ENCODE assay signal across 8 mouse cellular contexts in genomic region chr14:26533821-26534756, GRCm38 (mm10). TPM values are rescaled to one million over a fixed set of nuclear protein-coding genes. Genes with fewer than 3 reads are reported as not detected.
DNase-seq lines count a peak whose midpoint lies in the region; ATAC-seq and TF ChIP-seq lines count a peak whose summit lies in the region.

No protein-coding gene starts in this region.

- peak overlapping the region; percentile 62 for H3K4me3 ChIP-seq in ES-Bruce4 (ENCODE audit: low read depth, low read length)
- H3K4me3 ChIP-seq in embryonic facial prominence, embryonic 12.5 days = peak overlapping the region; percentile 97
- peak overlapping the region; percentile 90 for H3K4me3 ChIP-seq in kidney, postnatal 0 days (replicated peaks; ENCODE audit: low read depth, low read length)

- peak overlapping the region; percentile 87 for H3K9ac ChIP-seq in ES-Bruce4 (ENCODE audit: low read depth, poor library complexity, severe bottlenecking)
- peak overlapping the region; percentile 92 for H3K9ac ChIP-seq in embryonic facial prominence, embryonic 12.5 days
- H3K9ac ChIP-seq in kidney, postnatal 0 days (ENCODE audit: low read depth, low read length) = peak overlapping the region; percentile 94

- DNase-seq in adrenal gland, adult 18-20 months (ENCODE audit: low spot score in 2 of 2) = peak; percentile 62 to 66
- peak; percentile 25 to 39 for DNase-seq in heart, adult 9 months (ENCODE audit: low spot score in 2 of 2)
- peak; percentile 66 for DNase-seq in kidney, postnatal 0 days (ENCODE audit: low spot score)
- DNase-seq in lung, adult 18-20 months = peak; percentile 45 to 51
- peak; percentile 38 for DNase-seq in urinary bladder, postnatal 25 days (ENCODE audit: low spot score)

- no peak overlapping the region for H3K27ac ChIP-seq in ES-Bruce4 (ENCODE audit: insufficient read depth, low read length)
- H3K27ac ChIP-seq in embryonic facial prominence, embryonic 12.5 days = peak overlapping the region; percentile 78
- peak overlapping the region; percentile 90 for H3K27ac ChIP-seq in kidney, postnatal 0 days

- H3K36me3 ChIP-seq in ES-Bruce4 (ENCODE audit: control insufficient read depth, insufficient read depth, low read length, poor library complexity, severe bottlenecking) = 0 out of 2 replicates have a peak, but pooled peaks cover 2% of the 10 kb centered on the region
- 0 out of 2 replicates have a peak, but pooled peaks cover 2% of the 10 kb centered on the region for H3K36me3 ChIP-seq in embryonic facial prominence, embryonic 12.5 days
- H3K36me3 ChIP-seq in kidney, postnatal 0 days (ENCODE audit: insufficient read depth, low read length) = no peaks in the 10 kb centered on the region

- under 1% methylated on average over 84 of the region's 92 CpGs for WGBS in embryonic facial prominence, embryonic 12.5 days
- WGBS in kidney, postnatal 0 days = under 1% methylated on average over 91 of the region's 92 CpGs

- TF ChIP-seq CTCF in ES-Bruce4 (IDR thresholded peaks at IDR 0.05; ENCODE audit: low read depth, low read length) = no peak
- TF ChIP-seq CTCF in kidney, postnatal 0 days (IDR thresholded peaks at IDR 0.05; ENCODE audit: low read depth) = no peak

- H3K4me2 ChIP-seq in embryonic facial prominence, embryonic 12.5 days (replicated peaks) = peak overlapping the region; percentile 92
- peak overlapping the region; percentile 73 for H3K4me2 ChIP-seq in kidney, postnatal 0 days (ENCODE audit: low read length)

- no peaks in the 10 kb centered on the region for H3K27me3 ChIP-seq in ES-Bruce4 (ENCODE audit: control insufficient read depth, insufficient read depth, low read length, poor library complexity, severe bottlenecking)
- H3K27me3 ChIP-seq in embryonic facial prominence, embryonic 12.5 days = no peaks in the 10 kb centered on the region
- no peaks in the 10 kb centered on the region for H3K27me3 ChIP-seq in kidney, postnatal 0 days (ENCODE audit: insufficient read depth, low read length)

- no peak for TF ChIP-seq EP300 in ES-Bruce4 (IDR thresholded peaks at IDR 0.05; ENCODE audit: insufficient read depth, low read depth, low read length)

- no peaks in the 10 kb centered on the region for H3K4me1 ChIP-seq in ES-Bruce4 (ENCODE audit: control insufficient read depth, insufficient read depth, low read length)
- peaks cover 33% of the 10 kb centered on the region for H3K4me1 ChIP-seq in embryonic facial prominence, embryonic 12.5 days
- peaks cover 22% of the 10 kb centered on the region for H3K4me1 ChIP-seq in kidney, postnatal 0 days (replicated peaks; ENCODE audit: insufficient read depth, low read length)

- TF ChIP-seq POLR2A in ES-Bruce4 (IDR thresholded peaks at IDR 0.05; ENCODE audit: insufficient read depth, low read length) = no peak

- ATAC-seq in embryonic facial prominence, embryonic 12.5 days (ENCODE audit: insufficient number of reproducible peaks, insufficient read depth, low FRiP score, low TSS enrichment) = peak; percentile 76
- peak; percentile 86 for ATAC-seq in kidney, postnatal 0 days (replicated peaks; ENCODE audit: low FRiP score, low read depth)
- peak; percentile 10; the same call in 1 of the 2 replicates for ATAC-seq in neutrophil, adult 5-6 weeks (ENCODE audit: extremely low read depth, insufficient number of reproducible peaks, low FRiP score, poor library complexity, severe bottlenecking)

- no peaks in the 10 kb centered on the region for H3K9me3 ChIP-seq in ES-Bruce4 (replicated peaks; ENCODE audit: control insufficient read depth, insufficient read depth, low read length, poor library complexity, severe bottlenecking)
- H3K9me3 ChIP-seq in embryonic facial prominence, embryonic 12.5 days = no peaks in the 10 kb centered on the region
- H3K9me3 ChIP-seq in kidney, postnatal 0 days (replicated peaks; ENCODE audit: low read length) = no peaks in the 10 kb centered on the region

RNA-seq across cellular contexts. Expression of gene Slmap, which starts 0.6 kb away (rescaled TPM):
- polyA plus RNA-seq in ES-Bruce4 (2011; ENCODE audit: insufficient read depth, insufficient read length, low read depth, missing spikeins) = 129 and 145 TPM in 2 replicates
- total RNA-seq in adrenal gland, adult 18-20 months (2021) = 10 to 100 TPM; 81.3 to 88.8 TPM
- 23.4 and 26.9 TPM in 2 replicates for polyA plus RNA-seq in embryonic facial prominence, embryonic 12.5 days (2016; fragmentation: Nextera tagmentation; extraction: Ambion mirVana)
- 22.9 and 24.3 TPM in 2 replicates for polyA plus RNA-seq in kidney, postnatal 0 days (2015; fragmentation: Nextera tagmentation; extraction: Ambion mirVana)
- total RNA-seq in neutrophil, adult 5-6 weeks (2017) = 113 and 137 TPM in 2 replicates

RNA-seq across cellular contexts. Expression of gene Dennd6a, which starts 39.6 kb away (rescaled TPM):
- polyA plus RNA-seq in ES-Bruce4 (2011; ENCODE audit: insufficient read depth, insufficient read length, low read depth, missing spikeins) = 63.4 and 63.9 TPM in 2 replicates
- total RNA-seq in adrenal gland, adult 18-20 months (2021) = 10 to 100 TPM; 27.5 to 33.1 TPM
- 36.7 and 38.2 TPM in 2 replicates for polyA plus RNA-seq in embryonic facial prominence, embryonic 12.5 days (2016; fragmentation: Nextera tagmentation; extraction: Ambion mirVana)
- 29.2 and 33.6 TPM in 2 replicates for polyA plus RNA-seq in kidney, postnatal 0 days (2015; fragmentation: Nextera tagmentation; extraction: Ambion mirVana)
- total RNA-seq in neutrophil, adult 5-6 weeks (2017) = 51.9 and 58.2 TPM in 2 replicates

Comparison
In these comparisons a context has a peak if more than half of its experiments do, and no peak if none do; other contexts are left out.
1. ATAC-seq: peak in every context shown above with its lines; median percentile 86 in kidney, postnatal 0 days; 76 in embryonic facial prominence, embryonic 12.5 days; 10 in neutrophil, adult 5-6 weeks.